In the genomic region with DNA sequence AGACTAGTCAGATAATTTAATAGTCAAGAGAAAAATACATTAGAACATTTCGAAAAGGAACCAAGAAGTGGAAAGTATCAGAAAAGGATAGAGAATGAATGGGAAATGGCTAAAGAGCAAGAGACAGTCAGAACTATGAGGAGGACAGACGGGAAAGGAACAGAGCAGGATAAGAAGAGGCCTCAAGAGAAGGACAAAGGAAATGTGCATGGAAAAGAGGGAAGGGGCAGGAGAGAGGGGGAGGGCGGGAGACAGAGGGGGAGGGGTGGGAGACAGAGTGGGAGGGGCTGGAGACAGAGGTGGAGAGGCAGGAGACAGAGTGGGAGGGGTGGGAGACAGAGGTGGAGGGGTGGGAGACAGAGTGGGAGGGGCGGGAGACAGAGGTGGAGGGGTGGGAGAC, we compare ENCODE assay signal across 19 mouse cellular contexts.
"Had no signal": no experiment of that assay in that cellular context is flagged by ENCODE, and none has a peak within 500 bp of the region (broad histone marks: within the 10 kb centered on the region; RNA-seq: fewer than 3 reads in every experiment).

No protein-coding gene starts in this region.

- H3K9me3 ChIP-seq: kidney, embryonic 15.5 days; liver, embryonic 13.5 days; neural tube, embryonic 13.5 days; stomach, embryonic 15.5 days had no signal

- DNase-seq: kidney, adult 11 months; kidney, adult 8-10 months; kidney, postnatal 10 days; kidney, postnatal 36 days; layer of hippocampus, postnatal 36 days; liver, embryonic 13.5 days; lung, adult 2 months; lung, postnatal 14 days; lung, postnatal 4 days; retina, postnatal 1 day; right cerebral cortex, postnatal 25 days; spleen, adult 18-20 months; thymus, adult 18-20 months; thymus, postnatal 36 days had no signal

- H3K36me3 ChIP-seq: kidney, embryonic 15.5 days; liver, embryonic 13.5 days; neural tube, embryonic 13.5 days; stomach, embryonic 15.5 days had no signal

- H3K4me1 ChIP-seq: kidney, embryonic 15.5 days; liver, embryonic 13.5 days; neural tube, embryonic 13.5 days; stomach, embryonic 15.5 days had no signal

- H3K27me3 ChIP-seq: kidney, embryonic 15.5 days; liver, embryonic 13.5 days; neural tube, embryonic 13.5 days; stomach, embryonic 15.5 days had no signal

- H3K9ac ChIP-seq: kidney, embryonic 15.5 days; liver, embryonic 13.5 days; neural tube, embryonic 13.5 days; stomach, embryonic 15.5 days had no signal

- H3K4me3 ChIP-seq: kidney, embryonic 15.5 days; left cerebral cortex, adult 2 months; liver, embryonic 13.5 days; myocyte; neural tube, embryonic 13.5 days; stomach, embryonic 15.5 days had no signal

- H3K27ac ChIP-seq: kidney, embryonic 15.5 days; left cerebral cortex, adult 2 months; liver, embryonic 13.5 days; neural tube, embryonic 13.5 days; stomach, embryonic 15.5 days had no signal

- H3K4me2 ChIP-seq: kidney, embryonic 15.5 days; liver, embryonic 13.5 days; neural tube, embryonic 13.5 days; stomach, embryonic 15.5 days had no signal
